Mouse (Mus musculus) erythroblast, embryonic 14.5 days (primary cell): ENCODE measurements around the gene Card10.

Experiments used
- GATA1 ChIP-seq: IDR thresholded peaks from 2 replicates; pipeline ENCODE4 v1.6.1; 2012; ENCODE audit warnings: low read length, inconsistent platforms, mixed read lengths
- TAL1 ChIP-seq: IDR thresholded peaks from 3 replicates; pipeline ENCODE4 v1.6.1; 2012; ENCODE audit warnings: low read length, inconsistent platforms, mixed read lengths

DNA sequence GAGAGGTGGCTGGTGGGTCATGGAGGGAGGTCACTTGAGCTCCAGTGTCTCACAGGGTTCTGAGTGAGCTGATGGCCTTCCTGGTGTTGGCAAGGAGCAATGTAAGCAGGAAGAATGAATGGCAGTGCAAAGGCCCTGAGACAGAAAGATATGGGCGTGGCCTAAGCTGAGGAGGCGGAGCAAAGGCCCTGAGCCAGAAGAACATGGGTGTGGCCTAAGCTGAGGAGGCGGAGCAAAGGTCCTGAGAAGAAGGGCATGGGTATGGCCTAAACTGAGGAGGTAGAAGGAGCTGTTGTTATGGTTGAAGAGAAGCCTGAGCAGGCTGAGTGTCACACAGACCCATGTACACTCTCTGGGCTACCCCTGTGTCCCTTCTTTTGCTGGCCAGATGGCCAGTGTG is 30.7 kb upstream of the Card10 start:
- TF ChIP-seq TAL1 (no peak), GATA1 (no peak)
